Mouse (Mus musculus) testis, adult 2 months (tissue): ENCODE data around the gene Ppp1r12a.

Source experiments
- CTCF ChIP-seq: fragments of 200-500 bp; IDR thresholded peaks from 2 replicates; pipeline ENCODE4 v1.5.1; 2012; ENCODE audit warnings: low read depth, mild to moderate bottlenecking, inconsistent platforms, low read length, moderate library complexity; ENCODE audit not compliant: control insufficient read depth, insufficient read depth, insufficient replicate concordance
- POLR2A ChIP-seq: fragments of 200-500 bp; IDR thresholded peaks from 2 replicates; pipeline ENCODE4 v1.6.1; 2012; ENCODE audit warnings: low read depth, mild to moderate bottlenecking, inconsistent platforms, low read length, moderate library complexity; ENCODE audit not compliant: control insufficient read depth

DNA sequence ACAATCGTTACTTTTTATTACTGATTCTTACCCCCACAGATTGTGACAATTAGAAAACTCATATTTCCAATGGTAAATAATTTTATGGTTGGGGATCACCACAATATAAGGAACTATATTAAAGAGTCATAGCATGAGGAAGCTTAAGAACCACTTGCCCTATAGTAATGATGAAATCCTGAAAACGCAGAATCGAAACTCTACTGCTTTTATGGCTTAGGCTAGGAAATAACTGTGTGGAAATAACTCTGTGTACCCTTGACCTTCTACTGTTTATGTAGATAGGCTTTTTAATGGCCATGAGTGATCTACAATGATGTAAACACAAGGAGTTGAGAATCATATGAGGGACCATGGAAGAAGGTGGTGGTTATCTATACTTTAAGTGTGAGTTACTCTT lies 21.3 kb upstream of the Ppp1r12a start:
- no peak for TF ChIP-seq CTCF
- TF ChIP-seq POLR2A, result no peak
